Mouse (Mus musculus): Measurements from ENCODE around the gene Camkk2.

DNA sequence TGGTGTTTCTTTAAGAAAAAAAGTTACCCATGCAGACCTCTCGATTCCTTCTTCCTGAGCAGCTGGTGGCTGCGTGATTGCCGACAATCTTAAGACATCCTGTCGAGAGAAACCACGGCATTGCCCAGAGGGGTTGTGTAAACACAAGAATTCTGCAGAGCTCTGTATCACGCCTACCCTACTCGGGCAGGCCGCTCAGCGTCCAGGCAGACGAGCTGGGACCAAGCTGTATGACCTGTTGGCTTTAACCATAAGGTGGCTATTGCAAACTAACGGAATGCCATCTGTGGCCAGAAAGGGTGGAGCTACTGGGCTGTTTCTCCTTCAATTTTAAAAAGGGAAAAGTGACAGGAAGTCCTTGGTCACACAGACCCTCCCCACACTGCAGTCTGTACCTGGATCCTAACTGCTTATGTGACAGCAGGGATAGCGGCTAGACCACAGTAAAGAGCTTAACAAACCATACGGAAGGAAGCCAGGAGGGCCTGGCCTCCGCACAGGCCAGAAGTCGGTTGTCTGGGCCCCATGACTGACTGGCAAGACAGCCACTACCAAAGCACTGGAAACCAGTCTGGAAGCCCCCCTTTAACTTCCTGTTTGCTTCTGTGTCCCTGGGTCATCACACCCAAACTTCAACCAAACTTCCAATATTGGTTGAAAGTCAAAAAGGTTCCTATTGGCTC is 47.1 kb downstream of the Camkk2 start:
- TF ChIP-seq CTCF (IDR thresholded peaks at IDR 0.05; ENCODE audit: insufficient read depth, low read depth, low read length) = no peak
- TF ChIP-seq POLR2A (IDR thresholded peaks at IDR 0.05; ENCODE audit: insufficient read depth, low read depth, low read length) = no peak

All from olfactory bulb, adult 2 months (tissue).